Mouse (Mus musculus) cortical plate, adult 2 months (tissue): ENCODE data around the gene Pou2f2.

ENCODE experiments used
- CTCF ChIP-seq: fragments of 200-500 bp; IDR thresholded peaks from 2 replicates; pipeline ENCODE4 v1.5.1; 2011; ENCODE audit warnings: mild to moderate bottlenecking, control low read depth, low read length; ENCODE audit not compliant: insufficient read depth; ENCODE audit errors: extremely low read depth
- POLR2A ChIP-seq: fragments of 200-500 bp; IDR thresholded peaks from 2 replicates; pipeline ENCODE4 v1.6.1; 2011; ENCODE audit warnings: mild to moderate bottlenecking, low read length, control low read depth; ENCODE audit not compliant: insufficient read depth; ENCODE audit errors: extremely low read depth

- TF ChIP-seq CTCF (no peak), POLR2A (no peak)
Observed at GRCm38 (mm10) chr7:25067909-25068656, 111.4 kb downstream of the Pou2f2 start.
